Mouse (Mus musculus) kidney, adult 2 months (tissue): ENCODE measurements around the gene Itpr3. TPM values are rescaled to one million over a fixed set of nuclear protein-coding genes. Genes with fewer than 3 reads are reported as not detected.

ENCODE experiments used
- DNase-seq: peaks from one replicate; pipeline ENCODE4 v3.0.0; 2021
- H3K27ac ChIP-seq: fragments of 200-500 bp; 2 replicates; pipeline ENCODE4 v1.5.1; 2012; ENCODE audit warnings: low read depth, low read length, control low read depth, inconsistent platforms; ENCODE audit not compliant: insufficient read depth
- H3K27me3 ChIP-seq: fragments of 200-500 bp; replicated peaks from 2 replicates; pipeline ENCODE4 v1.6.1; 2012; ENCODE audit warnings: mild to moderate bottlenecking, moderate library complexity, low read length, inconsistent platforms; ENCODE audit not compliant: control insufficient read depth, insufficient read depth
- H3K36me3 ChIP-seq: fragments of 200-500 bp; 2 replicates; pipeline ENCODE4 v1.6.1; 2012; ENCODE audit warnings: mild to moderate bottlenecking, moderate library complexity, low read length, inconsistent platforms; ENCODE audit not compliant: control insufficient read depth, insufficient read depth
- H3K4me1 ChIP-seq: fragments of 200-500 bp; 2 replicates; pipeline ENCODE4 v1.6.1; 2011; ENCODE audit warnings: low read length; ENCODE audit not compliant: control insufficient read depth, insufficient read depth
- H3K4me3 ChIP-seq: fragments of 200-500 bp; 2 replicates; pipeline ENCODE4 v1.5.1; 2011; ENCODE audit warnings: mild to moderate bottlenecking, low read depth, low read length, control low read depth; ENCODE audit not compliant: insufficient read depth
- CTCF ChIP-seq: fragments of 200-500 bp; conservative IDR thresholded peaks from 2 replicates; pipeline ENCODE4 v1.5.1; 2011; ENCODE audit warnings: low read depth, mild to moderate bottlenecking, control low read depth, low read length, moderate library complexity, mixed read lengths; ENCODE audit not compliant: insufficient read depth, insufficient read length
- POLR2A ChIP-seq: fragments of 200-500 bp; IDR thresholded peaks from one replicate; pipeline ENCODE4 v1.6.1; 2011; ENCODE audit warnings: low read depth, low read length, control low read depth
- WGBS: fragments of 180-500 bp; shearing (Covaris S2); methylation state at CpG from one replicate; pipeline ENCODE4 v1.1.7; 2018; 5-methylcytosine and 5-hydroxymethylcytosine counted together
- polyA plus RNA-seq: library from polyadenylated mRNA; depleted of rRNA; stranded (reverse); fragments of >200 nt; gene quantifications from 2 replicates; pipeline ENCODE4 v1.2.3, GENCODE M21; 2012

Gene Itpr3
- polyA plus RNA-seq, 1 experiment: 6.9 TPM

GRCm38 (mm10) chr17:27045164-27045563 is 11.9 kb upstream of the Itpr3 start:
- H3K27ac ChIP-seq: no peak overlapping the region
- 98% methylated on average over 6 of the region's 6 CpGs for WGBS
- H3K27me3 ChIP-seq: no peaks in the 10 kb centered on the region
- peaks cover 3% of the 10 kb centered on the region for H3K4me1 ChIP-seq
- TF ChIP-seq POLR2A: no peak
- no peak for TF ChIP-seq CTCF
- H3K4me3 ChIP-seq: no peak overlapping the region
- H3K36me3 ChIP-seq: no peaks in the 10 kb centered on the region
- DNase-seq: no peak

GRCm38 (mm10) chr17:27047762-27048444 is 9.2 kb upstream of the Itpr3 start:
- Histone ChIP-seq H3K4me3 (no peak overlapping the region), H3K27me3 (no peaks in the 10 kb centered on the region), H3K27ac (no peak overlapping the region), H3K4me1 (no peaks in the 10 kb centered on the region), H3K36me3 (no peaks in the 10 kb centered on the region)
- DNase-seq: no peak
- 86% methylated on average over 14 of the region's 14 CpGs for WGBS
- TF ChIP-seq CTCF: peak; percentile 33; the same call in 1 of the 2 replicates
- TF ChIP-seq POLR2A: no peak

DNA sequence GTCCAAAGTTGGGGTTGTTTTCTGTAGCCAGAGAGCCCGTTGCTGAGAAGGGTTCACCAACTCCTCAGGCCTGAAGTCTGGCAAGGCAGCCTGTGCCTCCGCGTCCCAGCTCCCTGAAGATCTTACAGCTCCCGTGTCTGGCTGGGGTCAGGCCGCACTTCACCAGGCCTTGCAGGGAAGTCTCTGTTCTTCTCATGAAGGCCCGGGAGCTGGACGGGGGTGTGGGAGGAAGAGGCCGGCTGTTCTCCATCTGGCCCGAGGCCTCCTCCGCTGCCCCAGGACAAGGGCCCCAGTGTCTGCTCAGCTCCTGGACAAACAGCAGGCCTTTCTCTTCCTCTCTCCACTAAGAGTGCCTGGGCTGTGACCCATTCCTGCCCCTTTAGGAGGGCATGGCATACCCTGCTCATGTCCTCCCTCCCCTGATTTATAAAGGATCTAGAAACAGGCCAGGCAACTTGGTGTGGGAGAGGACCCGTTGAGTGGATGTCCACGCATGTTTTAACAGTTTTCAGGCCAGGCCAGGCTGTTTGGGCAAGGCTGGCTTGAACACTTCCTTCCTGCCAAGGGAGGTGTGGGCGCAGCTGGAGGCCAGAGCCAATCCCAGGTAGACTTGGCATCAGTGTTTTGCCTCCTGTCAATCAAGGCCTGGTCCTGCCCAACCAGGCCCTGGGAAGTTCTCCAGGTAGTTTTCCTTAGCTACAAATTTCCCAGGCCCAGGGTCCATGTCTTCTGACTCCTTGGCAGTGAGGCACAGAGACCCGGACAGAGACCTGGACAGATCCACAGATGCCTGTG is 8.5 kb upstream of the Itpr3 start:
- DNase-seq: no peak
- WGBS: 66% methylated on average over 14 of the region's 14 CpGs
- no peak for TF ChIP-seq POLR2A
- no peak for TF ChIP-seq CTCF
- no peaks in the 10 kb centered on the region for H3K36me3 ChIP-seq
- no peak overlapping the region for H3K27ac ChIP-seq
- H3K4me3 ChIP-seq: no peak overlapping the region
- H3K27me3 ChIP-seq: no peaks in the 10 kb centered on the region
- no peaks in the 10 kb centered on the region for H3K4me1 ChIP-seq

- Histone ChIP-seq H3K4me3 (no peak overlapping the region), H3K27me3 (no peaks in the 10 kb centered on the region), H3K27ac (no peak overlapping the region), H3K36me3 (no peaks in the 10 kb centered on the region), H3K4me1 (no peaks in the 10 kb centered on the region)
- no peak for DNase-seq
- TF ChIP-seq CTCF: no peak
- 90% methylated on average over 5 of the region's 5 CpGs for WGBS
These were observed 6.3 kb upstream of the Itpr3 start for GRCm38 (mm10) chr17:27050853-27051252.

GRCm38 (mm10) chr17:27051514-27051913 is 5.6 kb upstream of the Itpr3 start:
- Histone ChIP-seq H3K27ac (no peak overlapping the region), H3K4me3 (peak overlapping the region; percentile 16; the same call in 1 of the 2 replicates), H3K36me3 (no peaks in the 10 kb centered on the region), H3K27me3 (no peaks in the 10 kb centered on the region), H3K4me1 (no peaks in the 10 kb centered on the region)
- no peak for TF ChIP-seq POLR2A
- TF ChIP-seq CTCF: no peak
- WGBS: 35% methylated on average over 11 of the region's 11 CpGs
- peak; percentile 56 for DNase-seq

- Histone ChIP-seq H3K4me3 (peak overlapping the region; percentile 72), H3K36me3 (no peaks in the 10 kb centered on the region), H3K4me1 (no peaks in the 10 kb centered on the region), H3K27me3 (no peaks in the 10 kb centered on the region), H3K27ac (peak overlapping the region; percentile 88)
- peak; percentile 87 for DNase-seq
- WGBS: 3% methylated on average over 13 of the region's 13 CpGs
- peak; percentile 42 for TF ChIP-seq POLR2A
- TF ChIP-seq CTCF: no peak
These were observed 934 bp upstream of the Itpr3 start for GRCm38 (mm10) chr17:27056170-27056569.

DNA sequence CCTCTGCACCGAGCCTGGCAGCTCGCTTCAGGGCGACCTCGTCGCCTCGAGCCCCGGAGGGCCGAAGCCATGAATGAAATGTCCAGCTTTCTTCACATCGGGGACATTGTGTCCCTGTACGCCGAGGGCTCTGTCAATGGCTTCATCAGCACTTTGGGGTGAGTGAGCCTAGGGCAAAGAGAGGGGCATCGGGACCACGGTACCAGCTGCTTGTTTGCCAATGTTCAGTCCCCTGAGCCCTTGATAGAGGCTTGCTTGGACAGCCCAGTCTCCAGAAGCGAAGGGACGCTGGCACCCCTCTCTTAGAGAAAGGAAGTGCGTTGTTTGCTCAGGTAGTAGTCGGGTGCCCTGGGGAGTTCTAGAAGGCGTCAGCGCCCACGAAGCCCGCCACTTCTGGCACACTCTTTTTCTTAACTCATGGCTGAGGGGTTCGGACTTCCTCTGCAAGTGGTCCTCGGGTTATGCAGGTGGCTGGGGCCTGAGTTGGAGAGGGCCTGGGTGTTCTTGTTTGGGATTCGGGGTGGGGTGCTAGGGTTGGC is 482 bp downstream of the Itpr3 start:
- H3K36me3 ChIP-seq: no peaks in the 10 kb centered on the region
- H3K4me1 ChIP-seq: no peaks in the 10 kb centered on the region
- WGBS: 10% methylated on average over 24 of the region's 24 CpGs
- DNase-seq: no peak
- TF ChIP-seq CTCF: no peak
- no peak for TF ChIP-seq POLR2A
- peak overlapping the region; percentile 72 for H3K4me3 ChIP-seq
- H3K27ac ChIP-seq: no peak overlapping the region
- H3K27me3 ChIP-seq: no peaks in the 10 kb centered on the region
